Mouse (Mus musculus) liver, embryonic 15.5 days (tissue): ENCODE data around the gene Diexf. TPM values are rescaled to one million over a fixed set of nuclear protein-coding genes. Genes with fewer than 3 reads are reported as not detected.

Source experiments
- ATAC-seq: fragments of 200-750 bp; cut with Nextera tagmentation; 2 replicates; pipeline ENCODE4 v1.8.0; 2017; ENCODE audit warnings: moderate number of reproducible peaks, mild to moderate bottlenecking, moderate library complexity; ENCODE audit not compliant: insufficient read depth
- H3K27ac ChIP-seq: fragments of 300-500 bp; sonication (generic); replicated peaks from 2 replicates; pipeline ENCODE4 v1.5.1; 2015; ENCODE audit warnings: mild to moderate bottlenecking, inconsistent platforms
- H3K27me3 ChIP-seq: fragments of 300-500 bp; sonication (generic); 2 replicates; pipeline ENCODE4 v1.6.1; 2015; ENCODE audit warnings: mild to moderate bottlenecking, inconsistent platforms
- H3K36me3 ChIP-seq: fragments of 300-500 bp; sonication (generic); replicated peaks from 2 replicates; pipeline ENCODE4 v1.6.1; 2015; ENCODE audit warnings: moderate library complexity, mild to moderate bottlenecking, inconsistent platforms
- H3K4me1 ChIP-seq: fragments of 300-500 bp; sonication (generic); replicated peaks from 2 replicates; pipeline ENCODE4 v1.6.1; 2015; ENCODE audit warnings: inconsistent platforms
- H3K4me2 ChIP-seq: fragments of 300-500 bp; sonication (generic); 2 replicates; pipeline ENCODE4 v1.6.1; 2015; ENCODE audit warnings: moderate library complexity, mild to moderate bottlenecking, inconsistent platforms
- H3K4me3 ChIP-seq: fragments of 300-500 bp; sonication (generic); replicated peaks from 2 replicates; pipeline ENCODE4 v1.5.1; 2015; ENCODE audit warnings: mild to moderate bottlenecking, inconsistent platforms
- H3K9ac ChIP-seq: fragments of 300-500 bp; sonication (generic); 2 replicates; pipeline ENCODE4 v1.6.1; 2015; ENCODE audit warnings: moderate library complexity, mild to moderate bottlenecking, inconsistent platforms
- H3K9me3 ChIP-seq: fragments of 300-500 bp; sonication (generic); replicated peaks from 2 replicates; pipeline ENCODE4 v1.6.1; 2016; ENCODE audit warnings: inconsistent platforms
- WGBS: fragments of 180-500 bp; shearing (Covaris S2); methylation state at CpG from one replicate; pipeline ENCODE4 v1.1.7; 2015; ENCODE audit warnings: mixed read lengths; ENCODE audit not compliant: insufficient replicate concordance; 5-methylcytosine and 5-hydroxymethylcytosine counted together
- polyA plus RNA-seq: library from polyadenylated mRNA; unstranded; fragments of >200 nt; fragmentation: Nextera tagmentation; extraction: Ambion mirVana; gene quantifications from 2 replicates; pipeline ENCODE4 v1.2.1, GENCODE M21; 2015

The Diexf gene
- polyA plus RNA-seq, 1 experiment from 2014 or later, result 2.7 TPM

DNA sequence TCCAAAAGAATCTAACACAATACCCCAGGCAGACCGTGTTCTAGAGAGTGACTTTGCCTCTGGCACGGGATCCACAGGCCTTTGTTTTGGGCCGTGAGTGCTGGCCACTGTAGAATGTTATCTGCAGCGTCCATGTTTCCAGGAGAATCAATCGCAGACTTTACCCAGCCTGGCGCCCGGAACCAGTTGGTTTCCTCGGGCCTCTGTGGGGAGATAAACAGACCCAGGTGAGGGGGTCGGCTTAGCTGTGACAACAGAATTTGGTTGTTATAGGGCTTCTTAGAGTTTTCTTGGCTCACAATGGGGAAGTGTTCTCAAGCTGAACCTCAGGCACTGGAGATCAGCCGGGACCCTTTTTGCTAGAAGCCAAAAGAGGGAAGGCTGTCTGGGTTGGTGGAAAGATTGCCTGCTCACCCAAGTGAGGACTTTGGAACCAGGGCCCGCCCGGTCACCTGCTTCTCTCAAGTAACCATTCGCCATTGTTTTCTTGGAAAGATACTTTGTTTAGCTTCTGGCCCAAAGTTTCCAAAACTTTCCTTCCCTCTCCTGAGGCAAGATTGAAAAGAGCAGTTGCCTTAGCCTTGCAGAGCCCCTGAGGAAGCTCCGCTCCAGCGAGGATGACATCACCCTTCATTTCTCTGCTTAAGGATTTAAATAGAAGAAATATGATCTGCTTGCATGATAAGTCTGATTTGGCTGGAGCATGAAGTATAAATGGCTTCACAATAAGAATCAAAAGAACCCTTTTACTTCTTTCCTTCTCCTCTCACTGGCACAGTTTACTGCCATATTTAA lies 26.4 kb upstream of the Diexf start:
- Histone ChIP-seq H3K4me2 (peak overlapping the region; percentile 10; the same call in 1 of the 2 replicates), H3K9me3 (no peaks in the 10 kb centered on the region), H3K4me1 (peaks cover 44% of the 10 kb centered on the region), H3K27ac (0 out of 2 replicates have a peak overlapping the region, but pooled peaks have one; percentile 38), H3K4me3 (no peak overlapping the region), H3K9ac (no peak overlapping the region), H3K27me3 (peaks cover 30% of the 10 kb centered on the region), H3K36me3 (no peaks in the 10 kb centered on the region)
- ATAC-seq, result no peak
- WGBS, result 26% methylated on average over 15 of the region's 15 CpGs

DNA sequence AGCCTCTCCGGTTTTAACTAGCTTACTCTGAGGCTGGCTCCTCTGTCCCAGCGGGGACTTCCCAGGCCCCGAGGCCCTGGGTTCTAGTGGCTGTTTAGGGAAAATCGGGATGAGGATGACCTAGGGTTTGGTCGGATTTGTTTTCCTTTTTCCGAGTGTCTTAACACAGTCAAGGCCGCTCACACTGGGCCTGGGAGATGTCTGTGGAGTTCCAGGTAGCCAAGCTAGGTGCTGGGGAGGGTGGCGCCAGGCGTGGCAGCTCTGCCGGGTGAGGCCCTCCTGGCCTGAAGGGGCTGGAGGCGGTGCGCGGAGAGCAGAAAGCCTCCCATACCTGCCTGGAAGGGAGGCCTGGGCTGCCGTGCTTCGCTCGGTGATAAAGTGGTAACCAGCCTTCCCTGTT lies 23.5 kb upstream of the Diexf start:
- no peak overlapping the region for H3K27ac ChIP-seq
- H3K27me3 ChIP-seq, result peaks cover 54% of the 10 kb centered on the region
- WGBS, result 52% methylated on average over 16 of the region's 16 CpGs
- no peaks in the 10 kb centered on the region for H3K9me3 ChIP-seq
- peaks cover 28% of the 10 kb centered on the region for H3K4me1 ChIP-seq
- no peak overlapping the region; the same call in 1 of the 2 replicates for H3K9ac ChIP-seq
- peak overlapping the region; percentile 51 for H3K4me3 ChIP-seq
- H3K4me2 ChIP-seq, result peak overlapping the region; percentile 60
- H3K36me3 ChIP-seq, result no peaks in the 10 kb centered on the region
- ATAC-seq, result no peak

DNA sequence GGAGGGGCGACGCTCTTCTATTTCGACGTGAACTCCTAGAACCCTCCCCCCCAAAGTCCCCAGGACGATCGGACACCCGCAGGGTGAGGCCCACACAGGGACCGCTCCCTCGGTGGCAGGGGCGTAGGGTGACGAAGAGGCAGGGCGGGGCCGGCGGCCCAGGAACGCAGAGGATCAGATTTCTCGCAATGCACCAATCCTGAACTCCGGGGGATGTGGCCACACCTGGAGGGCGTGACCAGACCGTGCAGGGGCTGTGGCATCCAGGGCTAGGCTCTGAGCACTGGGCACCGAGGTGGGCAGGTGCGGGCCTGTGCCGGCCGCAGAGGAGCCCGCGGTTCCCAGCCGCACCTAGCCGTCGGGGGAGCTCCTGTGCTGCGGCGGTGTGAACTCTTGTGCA lies 22.8 kb upstream of the Diexf start, which contains the start of gene Irf6:
Gene Irf6, plus strand, starts transcription at position 240 of the 400 bp plus-strand sequence.
- H3K4me1 ChIP-seq, result peaks cover 28% of the 10 kb centered on the region
- H3K27me3 ChIP-seq, result peaks cover 55% of the 10 kb centered on the region
- no peaks in the 10 kb centered on the region for H3K9me3 ChIP-seq
- peak within 1 kb of the TSS; percentile 60 for H3K4me2 ChIP-seq
- ATAC-seq, result peak; percentile 85
- peak within 1 kb of the TSS; percentile 21; the same call in 1 of the 2 replicates for H3K9ac ChIP-seq
- peak within 1 kb of the TSS; percentile 51 for H3K4me3 ChIP-seq
- H3K36me3 ChIP-seq, result no peaks in the 10 kb centered on the region
- H3K27ac ChIP-seq, result no peak within 1 kb of the TSS
- WGBS, result 3% methylated on average over 30 of the region's 30 CpGs

DNA sequence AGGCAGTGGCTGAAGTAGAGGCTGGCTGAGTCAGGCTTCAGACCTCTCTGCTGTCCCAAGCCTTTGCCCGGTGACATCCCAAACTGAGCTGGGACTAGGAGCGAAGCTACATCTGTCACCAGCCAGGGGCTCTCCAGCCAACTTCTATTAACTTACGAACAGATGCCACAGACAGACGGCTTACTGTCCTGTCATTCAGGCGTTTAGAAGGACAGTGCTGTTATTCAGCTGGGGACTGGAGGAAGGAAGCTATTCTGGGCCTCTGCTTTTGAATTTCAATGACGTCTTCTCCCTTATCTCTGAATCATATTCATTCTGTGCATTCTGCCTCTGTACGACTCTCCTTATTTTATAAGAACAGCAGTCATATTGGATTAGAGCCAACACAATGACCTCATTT lies 21.1 kb upstream of the Diexf start:
- Histone ChIP-seq H3K9me3 (no peaks in the 10 kb centered on the region), H3K4me3 (no peak overlapping the region), H3K4me1 (peaks cover 16% of the 10 kb centered on the region), H3K9ac (no peak overlapping the region), H3K27me3 (peaks cover 55% of the 10 kb centered on the region), H3K36me3 (no peaks in the 10 kb centered on the region), H3K4me2 (no peak overlapping the region), H3K27ac (no peak overlapping the region)
- no peak for ATAC-seq
- WGBS, result 28% methylated on average over 7 of the region's 7 CpGs

DNA sequence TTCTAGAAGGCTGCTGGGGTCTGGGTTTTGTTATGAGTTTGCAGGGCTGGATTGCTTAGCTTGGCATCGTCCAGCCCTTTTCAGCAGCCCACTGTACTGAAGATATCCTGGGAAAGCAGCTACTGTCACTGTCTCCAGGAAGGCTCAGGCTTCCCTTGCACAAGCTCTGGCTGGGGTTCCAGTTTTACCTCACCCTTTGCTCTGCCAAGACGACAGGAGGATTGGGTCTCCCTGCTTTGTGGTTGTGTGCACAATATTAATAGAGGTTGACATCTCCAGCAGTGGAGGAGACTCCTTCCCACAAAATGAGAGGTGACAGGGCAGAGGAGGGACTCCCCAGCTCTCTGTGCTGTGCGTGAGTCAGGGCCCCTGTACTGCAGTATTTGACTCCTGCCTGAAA lies 19.2 kb upstream of the Diexf start:
- H3K36me3 ChIP-seq, result no peaks in the 10 kb centered on the region
- H3K4me1 ChIP-seq, result peaks cover 10% of the 10 kb centered on the region
- no peak for ATAC-seq
- no peaks in the 10 kb centered on the region for H3K9me3 ChIP-seq
- H3K27me3 ChIP-seq, result peaks cover 52% of the 10 kb centered on the region
- H3K4me2 ChIP-seq, result no peak overlapping the region
- 42% methylated on average over 3 of the region's 3 CpGs for WGBS
- H3K4me3 ChIP-seq, result no peak overlapping the region
- H3K27ac ChIP-seq, result no peak overlapping the region
- H3K9ac ChIP-seq, result no peak overlapping the region

DNA sequence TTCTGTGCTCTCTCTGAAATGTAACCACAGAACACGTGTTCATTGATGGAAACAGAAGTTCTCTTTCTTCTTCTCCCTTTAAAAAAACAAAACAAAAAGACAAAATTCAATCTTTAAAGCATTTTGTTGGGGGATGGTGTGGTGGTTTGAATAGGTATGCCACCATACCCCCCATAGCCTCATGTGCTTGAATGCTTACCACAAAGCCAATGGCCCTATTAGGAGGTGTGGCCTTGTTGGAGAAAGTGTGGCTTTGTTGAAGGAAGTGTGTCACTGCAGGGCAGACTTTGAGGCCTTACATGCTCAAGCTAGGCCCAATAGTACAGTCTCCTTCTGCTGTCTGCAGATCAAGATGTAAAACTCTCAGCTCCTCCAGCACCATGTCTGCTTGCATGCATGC lies 16.3 kb upstream of the Diexf start:
- no peaks in the 10 kb centered on the region for H3K36me3 ChIP-seq
- no peak for ATAC-seq
- no peaks in the 10 kb centered on the region for H3K4me1 ChIP-seq
- no peak overlapping the region for H3K4me2 ChIP-seq
- H3K27me3 ChIP-seq, result peaks cover 24% of the 10 kb centered on the region
- 16% methylated on average over 1 of the region's 1 CpGs for WGBS
- no peak overlapping the region for H3K4me3 ChIP-seq
- H3K27ac ChIP-seq, result no peak overlapping the region
- H3K9ac ChIP-seq, result no peak overlapping the region
- no peaks in the 10 kb centered on the region for H3K9me3 ChIP-seq

DNA sequence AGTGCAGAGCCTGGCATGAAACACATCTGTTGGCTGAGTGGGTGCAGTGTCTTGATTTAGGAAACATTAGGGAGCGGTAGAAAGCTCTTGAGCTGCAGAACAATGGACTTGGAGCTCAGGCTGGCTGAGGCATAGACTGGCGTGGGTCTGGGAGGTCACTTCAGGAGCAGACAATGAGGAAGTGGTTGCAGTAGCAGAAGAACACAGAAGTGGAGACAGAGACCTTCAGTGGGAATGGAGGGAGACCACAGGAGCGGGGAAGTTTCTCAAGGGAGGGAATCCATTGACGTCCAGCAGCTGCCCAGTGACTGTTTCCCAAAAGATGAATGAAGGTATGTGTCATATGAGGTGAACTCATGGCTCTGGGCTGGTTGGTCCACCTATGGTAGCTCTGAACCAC lies 15.0 kb upstream of the Diexf start:
- H3K36me3 ChIP-seq, result no peaks in the 10 kb centered on the region
- H3K4me3 ChIP-seq, result no peak overlapping the region
- H3K9ac ChIP-seq, result no peak overlapping the region
- no peak overlapping the region for H3K4me2 ChIP-seq
- no peaks in the 10 kb centered on the region for H3K9me3 ChIP-seq
- H3K27me3 ChIP-seq, result peaks cover 13% of the 10 kb centered on the region
- H3K27ac ChIP-seq, result no peak overlapping the region
- no peaks in the 10 kb centered on the region for H3K4me1 ChIP-seq
- no peak for ATAC-seq
- WGBS, result 32% methylated on average over 4 of the region's 4 CpGs

DNA sequence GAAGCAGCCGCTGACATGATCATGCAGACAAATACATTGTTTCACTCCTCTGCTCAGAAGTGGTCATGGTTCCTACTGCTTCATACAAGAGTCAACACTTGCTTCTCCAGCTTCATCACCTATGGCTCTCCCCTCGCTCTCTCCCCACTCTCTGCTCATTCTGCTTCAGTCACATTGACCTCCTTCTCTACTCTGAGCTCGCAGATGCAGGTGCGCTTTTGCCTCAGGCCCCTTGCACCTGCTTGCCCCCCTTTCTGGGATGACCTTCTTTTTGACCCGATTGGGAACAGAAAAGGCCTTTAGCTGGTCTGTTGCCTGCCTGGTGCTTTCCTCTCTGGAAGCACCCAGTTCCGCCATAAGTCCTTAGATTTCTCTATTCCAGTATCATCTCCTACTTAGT lies 14.4 kb upstream of the Diexf start:
- Histone ChIP-seq H3K36me3 (no peaks in the 10 kb centered on the region), H3K9me3 (no peaks in the 10 kb centered on the region), H3K4me1 (no peaks in the 10 kb centered on the region), H3K9ac (no peak overlapping the region), H3K4me2 (no peak overlapping the region), H3K4me3 (no peak overlapping the region), H3K27me3 (peaks cover 10% of the 10 kb centered on the region), H3K27ac (no peak overlapping the region)
- 65% methylated on average over 6 of the region's 6 CpGs for WGBS
- ATAC-seq, result no peak

DNA sequence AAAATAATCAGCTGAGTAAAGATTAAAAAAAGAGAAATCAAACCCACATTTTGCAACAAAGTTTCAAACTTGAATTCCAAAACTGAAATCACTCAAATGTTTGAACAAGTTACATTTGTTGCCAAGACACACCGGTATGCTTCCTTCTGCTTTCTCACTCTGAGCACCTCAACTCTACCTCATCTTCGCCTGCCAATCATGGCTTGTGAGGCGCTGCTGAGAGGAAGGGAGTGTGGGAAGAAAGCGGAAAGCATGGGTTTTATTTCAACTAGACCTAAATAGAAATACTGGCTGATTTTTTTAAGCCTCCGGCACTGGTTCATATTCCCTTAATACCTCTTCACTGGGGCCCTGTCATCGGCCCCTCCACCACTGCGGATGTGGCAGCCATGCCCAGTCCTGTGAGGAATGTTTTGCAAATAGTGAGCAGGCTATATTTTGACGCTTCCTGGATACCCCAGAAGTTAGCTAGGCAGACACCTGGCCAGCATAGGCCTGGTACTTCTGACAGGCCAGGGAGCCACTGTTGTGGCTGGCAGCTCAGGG lies 12.5 kb upstream of the Diexf start:
- Histone ChIP-seq H3K4me2 (no peak overlapping the region), H3K9me3 (no peaks in the 10 kb centered on the region), H3K27me3 (0 out of 2 replicates have a peak, but pooled peaks cover 4% of the 10 kb centered on the region), H3K9ac (no peak overlapping the region), H3K4me3 (no peak overlapping the region), H3K4me1 (no peaks in the 10 kb centered on the region), H3K36me3 (no peaks in the 10 kb centered on the region), H3K27ac (no peak overlapping the region)
- 43% methylated on average over 8 of the region's 8 CpGs for WGBS
- ATAC-seq, result no peak

DNA sequence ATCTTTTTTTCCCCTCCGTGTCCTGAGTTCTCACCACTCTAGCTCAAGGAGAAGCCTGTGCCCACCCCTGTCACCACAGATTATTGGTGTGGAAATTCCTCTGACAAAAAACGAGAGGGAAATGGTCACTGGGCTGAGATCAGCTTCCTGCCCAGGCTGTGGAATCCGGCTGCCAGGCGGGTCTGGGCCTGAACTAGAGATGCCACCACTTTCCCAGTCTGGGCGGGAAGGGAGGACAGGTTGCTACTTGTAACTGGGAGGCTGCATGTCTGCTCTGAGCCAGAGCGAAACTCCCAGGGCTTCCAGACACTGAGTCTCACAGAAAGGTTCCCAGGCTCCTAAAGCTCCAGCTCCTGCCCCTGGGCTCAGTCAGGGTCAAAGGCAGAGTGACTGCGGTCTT lies 11.0 kb upstream of the Diexf start:
- Histone ChIP-seq H3K27me3 (0 out of 2 replicates have a peak, but pooled peaks cover 8% of the 10 kb centered on the region), H3K36me3 (no peaks in the 10 kb centered on the region), H3K9ac (no peak overlapping the region), H3K9me3 (no peaks in the 10 kb centered on the region), H3K4me1 (no peaks in the 10 kb centered on the region), H3K4me3 (no peak overlapping the region), H3K27ac (no peak overlapping the region), H3K4me2 (no peak overlapping the region)
- WGBS, result 66% methylated on average over 7 of the region's 7 CpGs
- no peak for ATAC-seq

DNA sequence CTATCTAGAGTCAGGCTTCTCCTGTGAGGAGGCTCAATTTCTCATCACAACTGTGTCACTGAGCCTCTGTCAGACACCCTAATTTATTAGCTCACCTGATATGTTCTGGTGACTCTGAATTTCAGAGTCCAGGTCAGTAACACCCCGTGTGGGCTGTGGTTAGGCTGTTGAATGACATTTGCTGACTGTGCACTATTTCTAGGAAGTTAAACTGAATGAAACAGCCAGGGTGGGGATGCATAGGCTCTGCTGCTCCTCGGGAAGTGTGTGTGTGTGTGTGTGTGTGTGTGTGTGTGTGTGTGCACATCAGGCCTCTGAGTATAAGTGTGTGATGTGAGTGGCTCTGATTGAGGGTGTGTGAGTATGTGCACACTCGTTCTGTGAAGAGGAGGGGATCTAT lies 8.6 kb upstream of the Diexf start:
- WGBS, result 23% methylated on average over 3 of the region's 3 CpGs
- Histone ChIP-seq H3K4me1 (no peaks in the 10 kb centered on the region), H3K4me3 (no peak overlapping the region), H3K27me3 (0 out of 2 replicates have a peak, but pooled peaks cover 8% of the 10 kb centered on the region), H3K4me2 (no peak overlapping the region), H3K9me3 (no peaks in the 10 kb centered on the region), H3K27ac (no peak overlapping the region), H3K36me3 (no peaks in the 10 kb centered on the region), H3K9ac (no peak overlapping the region)
- no peak for ATAC-seq
